Mouse (Mus musculus) cerebellum, adult 8-10 months (tissue): Measurements from ENCODE around the gene Tpcn1.

Experiments used
- DNase-seq: peaks from one replicate; pipeline ENCODE4 v3.0.0; 2022

Gene Tpcn1

DNA sequence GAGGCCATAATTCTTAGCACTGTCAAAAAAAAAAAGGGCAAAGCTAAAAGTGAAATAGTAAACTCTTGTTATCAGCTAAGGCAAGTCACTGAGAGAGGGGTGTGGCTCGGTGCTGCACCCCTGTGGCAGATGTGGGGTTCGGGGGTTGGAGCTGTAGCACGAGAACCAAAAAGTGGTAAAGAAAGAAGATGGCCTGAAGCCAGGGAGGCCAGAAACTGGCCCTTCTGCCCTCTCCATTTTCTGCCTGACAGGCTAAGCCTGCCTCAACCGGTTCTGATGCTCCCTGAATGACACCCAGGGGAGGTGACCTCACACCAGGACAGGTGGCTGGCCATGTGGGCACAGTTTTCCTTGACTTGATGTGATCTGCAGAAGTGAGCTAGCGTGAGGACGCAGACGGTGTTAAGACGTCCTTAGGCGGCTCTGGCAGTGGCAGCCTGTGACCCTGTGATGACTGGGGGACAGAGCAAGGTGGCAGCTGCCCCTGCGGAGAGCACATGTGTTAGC lies 10.5 kb downstream of the Tpcn1 start:
- no peak for DNase-seq

DNA sequence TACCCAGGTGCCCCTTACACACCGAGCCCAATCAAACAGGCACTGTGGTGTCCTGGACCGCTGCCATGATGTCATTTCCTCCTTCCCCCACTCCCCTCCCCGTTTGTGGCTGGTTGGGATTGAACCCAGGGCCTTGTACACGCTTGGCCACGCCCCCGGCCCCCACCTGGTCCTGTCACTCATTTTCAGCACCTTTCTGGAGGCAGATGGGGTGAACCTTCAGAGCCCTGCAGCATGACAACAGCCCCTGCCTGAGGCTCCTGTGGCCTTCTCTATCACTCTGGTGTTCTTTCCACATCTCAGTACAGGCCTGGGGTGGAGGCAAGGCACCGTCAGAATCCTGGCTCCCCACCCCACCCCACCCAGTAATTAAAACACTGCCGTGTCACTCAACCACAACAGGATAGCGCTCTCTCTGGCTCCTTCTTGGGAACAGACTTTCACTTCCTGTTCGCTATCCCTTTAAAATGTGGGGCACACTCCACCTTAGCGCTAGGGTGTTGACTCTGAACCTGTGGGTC lies 11.6 kb downstream of the Tpcn1 start:
- DNase-seq, result no peak

DNA sequence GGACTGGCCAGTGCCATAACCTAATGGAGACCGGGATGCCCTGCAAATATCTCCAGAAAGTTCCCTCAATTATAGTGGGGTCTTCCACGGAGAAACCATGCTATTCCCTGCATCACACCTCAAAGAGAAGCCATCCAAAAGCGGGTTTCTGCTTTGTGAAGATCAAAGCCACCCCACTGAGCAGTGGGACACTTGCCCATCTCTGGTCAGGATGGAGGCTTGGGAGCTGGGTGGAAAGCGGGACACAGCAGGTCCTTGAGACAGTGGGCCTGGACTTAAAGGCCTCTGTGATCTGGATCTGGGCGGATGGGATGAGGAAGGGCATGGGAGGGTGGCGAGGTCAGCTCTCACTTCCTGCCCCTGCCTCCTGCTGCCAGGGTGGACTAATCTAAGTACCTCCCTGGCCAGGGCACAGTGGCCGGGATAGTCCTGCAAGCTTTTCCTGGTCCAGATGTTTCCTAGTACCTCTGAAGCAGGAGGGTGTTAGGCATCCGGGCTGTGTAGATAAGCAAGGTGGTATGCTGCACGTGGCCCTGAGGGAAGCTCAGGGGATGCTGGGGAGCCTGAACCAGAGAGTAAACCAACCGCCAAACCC lies 13.9 kb downstream of the Tpcn1 start:
- no peak for DNase-seq

GRCm38 (mm10) chr5:120571056-120571740 lies 17.3 kb downstream of the Tpcn1 start:
- DNase-seq, result no peak

GRCm38 (mm10) chr5:120570289-120570897 lies 18.1 kb downstream of the Tpcn1 start:
- no peak for DNase-seq

- DNase-seq, result no peak
These were observed 18.7 kb downstream of the Tpcn1 start for GRCm38 (mm10) chr5:120569791-120570190.

GRCm38 (mm10) chr5:120568964-120569363 lies 19.5 kb downstream of the Tpcn1 start:
- no peak for DNase-seq

DNA sequence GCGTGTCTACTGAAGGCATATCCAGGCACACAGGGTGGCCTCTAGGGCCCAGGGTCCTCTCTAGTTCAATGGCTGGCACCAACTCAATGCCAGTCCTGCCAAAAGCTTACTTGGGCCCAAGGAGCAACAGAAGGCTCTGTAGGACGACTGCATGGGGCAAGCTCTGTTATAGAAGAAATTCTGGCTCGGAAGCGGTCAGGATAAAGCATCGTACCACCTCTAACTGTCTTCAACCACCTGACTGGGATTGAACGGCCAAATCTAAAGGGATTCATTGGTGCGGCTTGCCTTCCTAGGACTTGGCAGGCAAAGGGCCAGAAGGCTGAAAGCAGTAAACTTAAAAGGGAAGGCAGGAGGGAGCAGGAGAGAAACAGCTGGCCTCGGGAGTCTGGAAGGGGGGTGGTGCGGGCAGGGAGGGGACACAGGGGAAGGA lies 20.1 kb downstream of the Tpcn1 start:
- no peak for DNase-seq

DNA sequence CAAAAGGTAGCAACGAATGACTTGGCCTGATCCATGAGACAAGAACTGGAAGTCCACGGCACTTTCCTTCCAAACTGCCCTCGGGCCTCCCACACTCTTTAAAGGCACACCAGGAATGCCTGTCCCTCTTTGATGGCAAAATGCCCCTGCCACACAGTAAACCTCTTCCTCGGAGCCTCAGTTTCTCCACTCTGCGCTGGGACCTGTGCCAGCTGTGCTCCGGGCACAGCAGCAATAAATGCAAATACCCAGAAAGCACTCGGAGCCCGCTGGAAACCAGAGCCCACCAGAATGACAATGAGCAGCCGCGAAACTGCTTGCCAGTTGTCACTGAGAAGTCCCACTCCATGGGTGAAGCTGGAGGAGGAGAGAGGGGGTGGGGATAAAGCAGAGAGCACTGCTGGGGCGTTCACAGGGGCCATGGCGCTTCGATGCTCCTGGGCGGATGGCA lies 20.7 kb downstream of the Tpcn1 start:
- no peak for DNase-seq

DNA sequence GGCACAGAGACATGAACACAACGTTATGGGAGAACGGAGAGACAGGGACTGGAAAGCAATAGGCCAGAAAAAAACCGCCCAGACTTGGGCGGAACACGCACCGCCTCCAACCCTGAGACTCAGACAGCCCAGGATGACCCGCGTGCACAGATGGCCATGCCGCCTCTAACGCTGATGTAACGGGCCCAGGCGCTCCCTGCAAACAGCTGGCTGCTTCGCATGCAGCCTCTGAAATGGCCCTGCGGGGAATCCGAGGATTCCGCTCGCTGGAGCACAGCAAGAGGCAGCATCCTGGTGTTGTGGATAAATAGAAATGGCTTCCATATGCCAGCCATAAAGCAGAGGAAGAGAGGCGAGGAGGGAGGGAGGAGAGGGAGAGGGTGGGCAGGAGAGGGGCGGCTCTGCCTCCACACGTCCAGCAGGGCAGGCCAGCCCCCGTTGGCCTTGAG lies 21.2 kb downstream of the Tpcn1 start:
- no peak for DNase-seq

- peak; percentile 65 for DNase-seq
These were observed 21.7 kb downstream of the Tpcn1 start for GRCm38 (mm10) chr5:120566681-120567252.

DNA sequence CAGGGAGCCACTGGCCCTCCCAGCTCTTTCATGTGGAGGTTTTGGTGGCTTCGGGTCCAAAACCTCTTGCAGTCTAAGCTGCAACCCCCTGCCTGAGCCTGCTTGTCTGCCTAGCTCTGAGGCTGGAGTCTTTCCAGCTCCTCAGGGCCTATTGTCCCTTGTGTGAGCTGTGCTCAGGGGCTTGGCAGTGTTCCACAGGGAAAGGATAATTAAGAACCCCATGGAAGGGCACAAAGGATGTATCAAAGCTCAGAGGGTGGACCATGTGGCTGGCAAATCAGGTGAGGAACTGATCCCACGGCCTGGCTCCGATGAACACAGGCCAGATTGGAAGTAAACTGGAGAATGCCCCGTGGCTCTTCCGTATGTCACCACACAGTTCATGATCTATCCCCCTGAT lies 22.4 kb downstream of the Tpcn1 start:
- peak; percentile 87 for DNase-seq

DNA sequence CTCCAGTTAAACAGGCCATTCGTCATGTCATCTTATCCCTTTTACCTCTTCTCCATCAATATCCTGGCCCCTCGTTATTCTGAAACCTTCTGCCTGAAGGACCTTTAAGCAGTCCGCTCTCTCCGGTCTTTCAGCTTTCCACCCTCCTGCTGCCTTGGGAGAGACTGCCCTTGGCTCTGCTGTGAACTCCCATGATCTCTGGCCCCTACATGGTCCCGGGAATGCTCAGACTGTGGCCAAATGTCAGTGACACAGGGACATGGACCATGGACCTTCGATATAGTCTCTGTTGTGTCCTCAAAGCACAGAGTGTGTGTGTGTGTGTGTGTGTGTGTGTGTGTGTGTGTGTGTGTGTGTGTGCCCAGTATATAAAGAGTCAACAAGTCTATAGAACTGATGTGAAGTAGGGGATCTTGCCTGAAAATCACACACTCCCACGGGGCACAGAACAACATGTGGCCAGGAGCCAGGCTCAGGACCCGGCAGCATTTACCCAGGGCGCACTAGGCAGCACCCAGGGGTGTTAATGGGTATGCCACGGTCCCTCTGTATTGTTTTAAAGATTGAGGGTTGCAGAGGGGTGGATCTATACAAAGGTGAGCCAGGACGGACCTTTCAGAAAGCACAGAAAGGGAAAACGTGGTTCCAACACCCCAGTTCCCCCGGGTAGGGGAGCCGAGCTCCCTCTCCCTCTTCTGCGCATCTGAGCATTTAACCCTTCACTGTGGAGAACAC lies 23.1 kb downstream of the Tpcn1 start:
- no peak for DNase-seq

DNA sequence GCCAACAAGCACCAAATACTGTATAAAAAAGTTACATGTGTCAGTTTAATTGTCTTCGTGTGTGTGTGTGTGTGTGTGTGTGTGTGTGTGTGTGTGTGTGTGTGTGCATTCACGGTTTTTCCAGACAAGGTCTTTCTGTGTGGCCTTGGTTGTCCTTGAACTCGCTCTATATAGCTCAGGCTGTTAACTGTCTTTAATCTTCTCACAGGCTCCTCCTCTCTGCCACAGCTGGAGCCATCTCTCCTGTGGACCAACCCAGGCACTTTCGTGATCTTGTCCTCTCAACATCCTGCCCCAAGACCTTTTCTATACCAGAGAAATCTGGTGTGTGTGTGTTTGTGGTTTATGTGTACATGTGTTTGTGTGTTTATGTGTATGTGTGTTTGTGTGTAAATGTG lies 24.6 kb downstream of the Tpcn1 start:
- DNase-seq, result no peak

DNA sequence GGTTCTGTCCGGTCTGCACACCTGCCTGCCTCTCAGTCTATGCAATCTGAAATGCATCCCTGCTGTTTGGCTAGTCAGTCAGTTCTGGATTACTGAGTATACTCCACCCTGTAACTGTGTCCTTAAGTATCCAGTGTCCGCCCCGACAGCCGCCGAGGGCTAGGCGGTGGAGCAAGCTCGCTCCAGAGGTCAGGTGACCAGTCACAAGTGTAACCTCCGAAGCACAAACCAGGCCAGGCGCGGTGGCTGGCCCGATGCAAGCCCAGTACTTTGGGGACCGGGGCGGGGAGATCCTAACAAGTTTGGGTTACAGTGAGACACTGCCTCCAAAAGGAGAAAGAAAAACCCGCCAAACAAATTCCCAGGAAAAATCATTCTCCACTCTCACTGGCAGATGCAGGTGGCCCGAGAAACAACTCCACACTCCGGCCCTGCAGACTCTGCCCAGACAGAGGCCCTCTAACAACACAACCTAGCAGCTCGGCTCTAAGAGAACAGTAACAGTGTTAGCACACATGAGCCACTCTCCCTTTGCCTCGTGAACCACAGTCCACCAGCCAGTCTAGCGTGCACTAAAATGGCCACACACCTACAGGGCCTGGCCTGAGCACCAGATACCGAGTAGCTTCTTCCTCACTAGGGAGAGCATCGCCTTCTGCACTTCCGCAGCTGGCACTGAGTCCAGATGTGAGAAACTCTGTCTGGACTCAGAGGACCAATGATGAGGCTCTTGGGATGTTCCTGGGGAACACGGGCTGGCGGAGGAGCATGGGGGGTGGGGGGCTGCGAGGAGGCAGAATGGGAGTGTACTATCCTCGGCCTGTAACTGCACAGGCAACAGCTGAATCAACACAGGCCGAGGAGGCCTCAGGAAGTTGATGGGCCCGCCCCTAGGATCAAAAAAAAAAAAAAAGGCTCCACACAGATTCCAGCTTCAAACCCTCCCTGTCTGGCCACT lies 25.2 kb downstream of the Tpcn1 start:
- no peak for DNase-seq

DNA sequence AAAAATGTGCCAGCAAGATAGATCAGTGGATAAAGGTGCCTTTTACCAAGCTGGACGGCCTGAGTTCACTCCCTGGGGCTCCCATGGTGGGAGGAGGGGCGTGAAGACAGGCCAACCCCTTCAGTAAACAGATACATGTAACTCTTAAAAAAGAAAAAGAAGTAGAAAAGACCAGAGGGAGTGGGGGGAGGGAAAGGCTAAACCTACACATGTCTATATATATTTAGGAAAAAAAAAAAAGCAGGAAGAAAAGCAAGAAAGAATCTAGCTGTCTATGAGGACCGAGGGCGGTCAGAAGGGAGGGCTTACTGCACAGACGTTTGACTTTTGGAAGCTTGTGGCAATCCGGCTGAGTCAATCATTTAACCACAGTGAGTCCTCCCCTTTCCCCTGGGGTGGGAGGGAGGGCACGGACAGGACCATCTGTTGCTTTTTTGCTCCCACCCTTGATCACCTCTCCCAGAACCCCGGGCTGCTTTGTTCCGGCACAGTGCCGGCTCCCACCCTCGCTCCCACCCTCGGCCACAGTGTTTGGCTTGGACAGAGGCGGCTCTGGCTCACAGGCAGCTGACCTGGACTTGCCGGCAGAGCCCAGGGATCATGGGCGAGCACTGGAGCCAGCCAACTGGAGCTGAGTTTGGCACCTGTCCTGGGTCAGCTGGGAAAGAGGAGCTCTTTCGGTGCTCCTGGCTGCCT lies 27.7 kb downstream of the Tpcn1 start:
- DNase-seq, result peak; percentile 78

GRCm38 (mm10) chr5:120560129-120560615 lies 28.3 kb downstream of the Tpcn1 start:
- no peak for DNase-seq

- no peak for DNase-seq
These were observed 29.7 kb downstream of the Tpcn1 start for GRCm38 (mm10) chr5:120558762-120559161.

DNA sequence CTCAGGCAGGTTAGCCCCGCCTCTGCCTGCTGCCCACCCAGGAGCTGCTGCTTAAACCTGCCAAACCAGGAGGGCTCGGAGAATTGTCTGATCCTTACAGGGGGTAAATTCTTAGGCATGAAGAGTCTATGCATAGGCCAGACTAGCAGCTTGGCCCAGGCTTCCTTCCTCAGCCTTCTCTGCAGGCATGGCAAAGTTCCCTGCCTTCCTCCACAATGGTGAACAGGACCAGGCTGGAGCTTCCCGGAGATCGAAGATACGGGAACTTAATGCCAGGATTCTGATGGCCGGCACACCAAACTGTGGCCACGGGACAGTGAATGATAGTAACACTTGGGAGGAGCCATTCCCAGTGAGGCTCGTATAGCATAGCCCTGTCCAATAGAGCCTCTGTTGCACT lies 30.4 kb downstream of the Tpcn1 start:
- DNase-seq, result no peak

DNA sequence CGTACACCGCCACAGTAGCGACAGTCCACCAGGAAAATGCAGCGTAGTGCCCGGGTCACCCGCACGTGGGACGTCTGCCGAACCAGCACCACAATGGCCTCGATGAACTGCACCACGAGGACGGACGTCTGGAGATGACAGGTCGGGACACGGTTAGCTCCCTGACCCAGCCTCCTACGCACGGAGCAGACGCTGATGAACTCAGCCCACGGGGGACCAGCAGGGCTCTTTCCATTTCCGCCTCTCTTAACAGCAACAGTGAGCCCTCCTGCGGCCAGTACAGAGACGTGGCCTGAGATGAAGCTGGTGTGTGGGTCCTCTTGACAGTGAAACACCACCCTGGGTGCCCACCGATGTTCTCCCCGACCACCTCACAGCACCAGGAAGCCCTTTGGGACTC lies 32.6 kb downstream of the Tpcn1 start:
- no peak for DNase-seq

GRCm38 (mm10) chr5:120550673-120551072 lies 37.8 kb downstream of the Tpcn1 start:
- no peak for DNase-seq
